Mouse (Mus musculus) liver, embryonic 11.5 days (tissue): ENCODE data around the gene Nrxn3. TPM values are rescaled to one million over a fixed set of nuclear protein-coding genes. Genes with fewer than 3 reads are reported as not detected.

Experiments used
- ATAC-seq: fragments of 200-750 bp; cut with Nextera tagmentation; replicated peaks from 2 replicates; pipeline ENCODE4 v1.8.0; 2017; ENCODE audit warnings: moderate number of reproducible peaks, mild to moderate bottlenecking, moderate TSS enrichment, moderate library complexity; ENCODE audit not compliant: low FRiP score
- DNase-seq: peaks from one replicate; pipeline ENCODE4 v3.0.0-alpha.2; 2017; ENCODE audit warnings: low spot score
- H3K27ac ChIP-seq: fragments of 300-500 bp; sonication (generic); 2 replicates; pipeline ENCODE4 v1.5.1; 2014; ENCODE audit warnings: mild to moderate bottlenecking, low read depth, low read length, control low read depth
- H3K27me3 ChIP-seq: fragments of 300-500 bp; sonication (generic); replicated peaks from 2 replicates; pipeline ENCODE4 v1.6.1; 2014; ENCODE audit warnings: low read length, mixed read lengths; ENCODE audit not compliant: control insufficient read depth, insufficient read depth
- H3K36me3 ChIP-seq: fragments of 300-500 bp; sonication (generic); 2 replicates; pipeline ENCODE4 v1.6.1; 2014; ENCODE audit warnings: mild to moderate bottlenecking, low read length, moderate library complexity, mixed read lengths; ENCODE audit not compliant: control insufficient read depth, insufficient read depth
- H3K4me1 ChIP-seq: fragments of 300-500 bp; sonication (generic); replicated peaks from 2 replicates; pipeline ENCODE4 v1.6.1; 2014; ENCODE audit warnings: low read length, mixed read lengths; ENCODE audit not compliant: control insufficient read depth, insufficient read depth
- H3K4me2 ChIP-seq: fragments of 300-500 bp; sonication (generic); 2 replicates; pipeline ENCODE4 v1.6.1; 2014; ENCODE audit warnings: mild to moderate bottlenecking, control low read depth, moderate library complexity
- H3K4me3 ChIP-seq: fragments of 300-500 bp; sonication (generic); 2 replicates; pipeline ENCODE4 v1.5.1; 2014; ENCODE audit warnings: low read depth, low read length, control low read depth
- H3K9ac ChIP-seq: fragments of 300-500 bp; sonication (generic); 2 replicates; pipeline ENCODE4 v1.6.1; 2014; ENCODE audit warnings: low read depth, low read length, control low read depth
- H3K9me3 ChIP-seq: fragments of 300-500 bp; sonication (generic); 2 replicates; pipeline ENCODE4 v1.6.1; 2016; ENCODE audit warnings: low read length, inconsistent platforms, mixed read lengths; ENCODE audit not compliant: control insufficient read depth
- WGBS: fragments of 180-500 bp; shearing (Covaris S2); extraction: QIAGEN DNeasy Blood & Tissue Kit; methylation state at CpG from one replicate; pipeline ENCODE4 v1.1.7; 2014; 5-methylcytosine and 5-hydroxymethylcytosine counted together
- polyA plus RNA-seq: library from polyadenylated mRNA; unstranded; fragments of >200 nt; fragmentation: Nextera tagmentation; extraction: Ambion mirVana; gene quantifications from 2 replicates; pipeline ENCODE4 v1.2.1, GENCODE M21; 2014

Nrxn3 gene
- polyA plus RNA-seq, 1 experiment from 2014 or later = 3.3 TPM

GRCm38 (mm10) chr12:89933630-89934029 is 1211.0 kb downstream of the Nrxn3 start:
- Histone ChIP-seq H3K4me3 (no peak overlapping the region), H3K27me3 (no peaks in the 10 kb centered on the region), H3K4me1 (no peaks in the 10 kb centered on the region), H3K9ac (no peak overlapping the region), H3K36me3 (no peaks in the 10 kb centered on the region), H3K27ac (no peak overlapping the region), H3K4me2 (no peak overlapping the region), H3K9me3 (no peaks in the 10 kb centered on the region)
- ATAC-seq (no peak), DNase-seq (no peak)
- WGBS = 78% methylated on average over 5 of the region's 5 CpGs

GRCm38 (mm10) chr12:89940746-89941145 is 1218.1 kb downstream of the Nrxn3 start:
- Histone ChIP-seq H3K4me1 (no peaks in the 10 kb centered on the region), H3K4me3 (no peak overlapping the region), H3K9ac (no peak overlapping the region), H3K9me3 (no peaks in the 10 kb centered on the region), H3K36me3 (no peaks in the 10 kb centered on the region), H3K4me2 (no peak overlapping the region), H3K27me3 (no peaks in the 10 kb centered on the region), H3K27ac (no peak overlapping the region)
- 62% methylated on average over 2 of the region's 2 CpGs for WGBS
- no peak for ATAC-seq
- DNase-seq = no peak

- ATAC-seq = no peak
Observed at GRCm38 (mm10) chr12:89945911-89946502, 1223.3 kb downstream of the Nrxn3 start.

GRCm38 (mm10) chr12:89946522-89946921 is 1223.8 kb downstream of the Nrxn3 start:
- H3K4me3 ChIP-seq = no peak overlapping the region
- no peaks in the 10 kb centered on the region for H3K9me3 ChIP-seq
- no peak overlapping the region for H3K9ac ChIP-seq
- DNase-seq = no peak
- no peaks in the 10 kb centered on the region for H3K4me1 ChIP-seq
- 52% methylated on average over 5 of the region's 5 CpGs for WGBS
- no peaks in the 10 kb centered on the region for H3K36me3 ChIP-seq
- no peak for ATAC-seq
- H3K27me3 ChIP-seq = no peaks in the 10 kb centered on the region
- no peak overlapping the region for H3K27ac ChIP-seq
- no peak overlapping the region for H3K4me2 ChIP-seq

More at GRCm38 (mm10) chr12:89945911-89946502, 1223.3 kb downstream of the Nrxn3 start:
- no peak for DNase-seq
- Histone ChIP-seq H3K4me3 (no peak overlapping the region), H3K4me1 (no peaks in the 10 kb centered on the region), H3K36me3 (no peaks in the 10 kb centered on the region), H3K27me3 (no peaks in the 10 kb centered on the region), H3K9me3 (no peaks in the 10 kb centered on the region), H3K9ac (no peak overlapping the region), H3K4me2 (no peak overlapping the region), H3K27ac (no peak overlapping the region)
- 68% methylated on average over 2 of the region's 2 CpGs for WGBS

GRCm38 (mm10) chr12:89953237-89953636 is 1230.6 kb downstream of the Nrxn3 start:
- DNase-seq (no peak), ATAC-seq (no peak)
- no peaks in the 10 kb centered on the region for H3K27me3 ChIP-seq
- H3K27ac ChIP-seq = no peak overlapping the region
- H3K9me3 ChIP-seq = no peaks in the 10 kb centered on the region
- no peak overlapping the region for H3K4me2 ChIP-seq
- no peak overlapping the region for H3K9ac ChIP-seq
- no peak overlapping the region for H3K4me3 ChIP-seq
- no peaks in the 10 kb centered on the region for H3K36me3 ChIP-seq
- no peaks in the 10 kb centered on the region for H3K4me1 ChIP-seq

GRCm38 (mm10) chr12:89953649-89954048 is 1231.0 kb downstream of the Nrxn3 start:
- no peaks in the 10 kb centered on the region for H3K36me3 ChIP-seq
- 48% methylated on average over 3 of the region's 3 CpGs for WGBS
- H3K9me3 ChIP-seq = no peaks in the 10 kb centered on the region
- H3K4me1 ChIP-seq = no peaks in the 10 kb centered on the region
- H3K27me3 ChIP-seq = no peaks in the 10 kb centered on the region
- DNase-seq = no peak
- H3K4me2 ChIP-seq = no peak overlapping the region
- ATAC-seq = no peak
- no peak overlapping the region for H3K9ac ChIP-seq
- H3K27ac ChIP-seq = no peak overlapping the region
- no peak overlapping the region for H3K4me3 ChIP-seq

- no peak overlapping the region for H3K4me3 ChIP-seq
Observed at GRCm38 (mm10) chr12:89954441-89955070, 1231.9 kb downstream of the Nrxn3 start.

GRCm38 (mm10) chr12:89963073-89963472 is 1240.4 kb downstream of the Nrxn3 start:
- no peak overlapping the region for H3K9ac ChIP-seq
- no peak overlapping the region for H3K27ac ChIP-seq
- no peaks in the 10 kb centered on the region for H3K9me3 ChIP-seq
- 33% methylated on average over 1 of the region's 1 CpGs for WGBS
- H3K4me3 ChIP-seq = no peak overlapping the region
- no peak overlapping the region for H3K4me2 ChIP-seq
- H3K36me3 ChIP-seq = no peaks in the 10 kb centered on the region
- DNase-seq = no peak
- no peaks in the 10 kb centered on the region for H3K27me3 ChIP-seq
- H3K4me1 ChIP-seq = no peaks in the 10 kb centered on the region
- no peak for ATAC-seq

More at GRCm38 (mm10) chr12:89954441-89955070, 1231.9 kb downstream of the Nrxn3 start:
- WGBS = 64% methylated on average over 5 of the region's 5 CpGs
- no peaks in the 10 kb centered on the region for H3K36me3 ChIP-seq
- no peaks in the 10 kb centered on the region for H3K4me1 ChIP-seq
- H3K4me2 ChIP-seq = no peak overlapping the region
- H3K27me3 ChIP-seq = no peaks in the 10 kb centered on the region
- no peak overlapping the region for H3K9ac ChIP-seq
- no peaks in the 10 kb centered on the region for H3K9me3 ChIP-seq
- H3K27ac ChIP-seq = no peak overlapping the region
- DNase-seq (no peak), ATAC-seq (no peak)

GRCm38 (mm10) chr12:89976648-89977047 is 1254.0 kb downstream of the Nrxn3 start:
- Histone ChIP-seq H3K4me3 (no peak overlapping the region), H3K27me3 (no peaks in the 10 kb centered on the region), H3K27ac (no peak overlapping the region), H3K36me3 (no peaks in the 10 kb centered on the region), H3K9me3 (no peaks in the 10 kb centered on the region), H3K4me1 (no peaks in the 10 kb centered on the region), H3K4me2 (no peak overlapping the region), H3K9ac (no peak overlapping the region)
- no peak for ATAC-seq
- 87% methylated on average over 4 of the region's 4 CpGs for WGBS
- DNase-seq = no peak
